Mouse (Mus musculus) MEL (cell line): ENCODE measurements around the gene Dlg1.

Experiments used
- BHLHE40 ChIP-seq: IDR thresholded peaks from 2 replicates; pipeline ENCODE4 v1.6.1; 2012; ENCODE audit warnings: low read depth, mild to moderate bottlenecking, inconsistent platforms, low read length, improper control_type of control experiment, borderline replicate concordance
- EP300 ChIP-seq, 2 experiments: IDR thresholded peaks; 2 replicates each; pipeline ENCODE4 v1.6.1; 2011; ENCODE audit warnings: improper control_type of control experiment in 2 of 2, low read length in 2 of 2, low read depth in 1 of 2, mild to moderate bottlenecking in 1 of 2
- MAFK ChIP-seq: IDR thresholded peaks from 2 replicates; pipeline ENCODE4 v1.6.1; 2011; ENCODE audit warnings: low read depth, mild to moderate bottlenecking, low read length, improper control_type of control experiment, borderline replicate concordance
- MAX ChIP-seq: IDR thresholded peaks from 2 replicates; pipeline ENCODE4 v1.6.1; 2011; ENCODE audit warnings: low read length, improper control_type of control experiment
- POLR2A ChIP-seq, 2 experiments: IDR thresholded peaks; 2 replicates each; pipeline ENCODE4 v1.6.1; 2011 to 2012; ENCODE audit warnings: low read length in 2 of 2, mild to moderate bottlenecking in 2 of 2, control low read depth in 1 of 2, improper control_type of control experiment in 1 of 2, low read depth in 1 of 2, moderate library complexity in 1 of 2; ENCODE audit not compliant: control insufficient read depth in 1 of 2, insufficient read depth in 1 of 2, poor library complexity in 1 of 2
- TBP ChIP-seq: IDR thresholded peaks from 2 replicates; pipeline ENCODE4 v1.8.0; 2011; ENCODE audit warnings: low read depth, low read length, improper control_type of control experiment
- TCF12 ChIP-seq: IDR thresholded peaks from 2 replicates; pipeline ENCODE4 v1.6.1; 2014; ENCODE audit warnings: low read depth, mild to moderate bottlenecking, inconsistent platforms, low read length, improper control_type of control experiment, moderate library complexity
- USF1 ChIP-seq: IDR thresholded peaks from 2 replicates; pipeline ENCODE4 v1.6.1; 2014; ENCODE audit warnings: low read depth, mild to moderate bottlenecking, inconsistent platforms, low read length, improper control_type of control experiment, moderate library complexity
- ZMIZ1 ChIP-seq: IDR thresholded peaks from 2 replicates; pipeline ENCODE4 v1.6.1; 2012; ENCODE audit warnings: low read depth, mild to moderate bottlenecking, inconsistent platforms, low read length, improper control_type of control experiment, moderate library complexity

GRCm38 (mm10) chr16:31901886-31902285 lies 238.6 kb downstream of the Dlg1 start:
- TF ChIP-seq ZMIZ1: no peak
- no peak for TF ChIP-seq TBP
- TF ChIP-seq EP300 (IDR thresholded peaks at IDR 0.05; ENCODE audit: low read depth in 1 of 2, low read length in 2 of 2): no peak
- no peak for TF ChIP-seq USF1
- TF ChIP-seq POLR2A (IDR thresholded peaks at IDR 0.05; ENCODE audit: control insufficient read depth in 1 of 2, insufficient read depth in 1 of 2, low read depth in 1 of 2, low read length in 2 of 2, poor library complexity in 1 of 2): no peak
- no peak for TF ChIP-seq TCF12
- TF ChIP-seq MAX: no peak
- TF ChIP-seq BHLHE40: no peak
- no peak for TF ChIP-seq MAFK
